Mouse (Mus musculus) hindbrain, embryonic 16.5 days (tissue): Measurements from ENCODE around the gene Atp1a1. TPM values are rescaled to one million over a fixed set of nuclear protein-coding genes. Genes with fewer than 3 reads are reported as not detected.

ENCODE experiments used
- ATAC-seq: fragments of 200-750 bp; cut with Nextera tagmentation; 2 replicates; pipeline ENCODE4 v1.8.0; 2017; ENCODE audit warnings: moderate TSS enrichment, moderate library complexity
- H3K27ac ChIP-seq: fragments of 300-500 bp; sonication (generic); 2 replicates; pipeline ENCODE4 v1.5.1; 2014; ENCODE audit warnings: low read depth, mild to moderate bottlenecking, control low read depth, low read length, moderate library complexity
- H3K27me3 ChIP-seq: fragments of 300-500 bp; sonication (generic); replicated peaks from 2 replicates; pipeline ENCODE4 v1.6.1; 2014; ENCODE audit warnings: low read length; ENCODE audit not compliant: control insufficient read depth, insufficient read depth
- H3K36me3 ChIP-seq: fragments of 300-500 bp; sonication (generic); 2 replicates; pipeline ENCODE4 v1.6.1; 2014; ENCODE audit warnings: mild to moderate bottlenecking, low read length, moderate library complexity, mixed read lengths; ENCODE audit not compliant: control insufficient read depth, insufficient read depth
- H3K4me1 ChIP-seq: fragments of 300-500 bp; sonication (generic); 2 replicates; pipeline ENCODE4 v1.6.1; 2014; ENCODE audit warnings: low read depth, low read length; ENCODE audit not compliant: control insufficient read depth, insufficient read depth
- H3K4me2 ChIP-seq: fragments of 300-500 bp; sonication (generic); 2 replicates; pipeline ENCODE4 v1.6.1; 2014; ENCODE audit warnings: mild to moderate bottlenecking, low read length, control low read depth, moderate library complexity
- H3K4me3 ChIP-seq: fragments of 300-500 bp; sonication (generic); 2 replicates; pipeline ENCODE4 v1.5.1; 2014; ENCODE audit warnings: mild to moderate bottlenecking, low read length, control low read depth, moderate library complexity
- H3K9ac ChIP-seq: fragments of 300-500 bp; sonication (generic); 2 replicates; pipeline ENCODE4 v1.6.1; 2014; ENCODE audit warnings: low read depth, mild to moderate bottlenecking, control low read depth, low read length, moderate library complexity
- H3K9me3 ChIP-seq: fragments of 300-500 bp; sonication (generic); 2 replicates; pipeline ENCODE4 v1.6.1; 2014; ENCODE audit warnings: mild to moderate bottlenecking, low read length, moderate library complexity; ENCODE audit not compliant: control insufficient read depth
- WGBS: fragments of 180-500 bp; shearing (Covaris S2); extraction: QIAGEN DNeasy Blood & Tissue Kit; methylation state at CpG from one replicate; pipeline ENCODE4 v1.1.7; 2014; 5-methylcytosine and 5-hydroxymethylcytosine counted together
- polyA plus RNA-seq: library from polyadenylated mRNA; unstranded; fragments of >200 nt; fragmentation: Nextera tagmentation; extraction: Ambion mirVana; gene quantifications from 2 replicates; pipeline ENCODE4 v1.2.1, GENCODE M21; 2015

Atp1a1 gene
- polyA plus RNA-seq, 1 experiment from 2014 or later, result 67.5 TPM

GRCm38 (mm10) chr3:101588299-101588698, 16.2 kb downstream of the Atp1a1 start:
- Histone ChIP-seq H3K9ac (no peak overlapping the region), H3K4me1 (peaks cover 6% of the 10 kb centered on the region; the same call in 1 of the 2 replicates), H3K4me2 (no peak overlapping the region), H3K27ac (no peak overlapping the region), H3K9me3 (no peaks in the 10 kb centered on the region), H3K4me3 (no peak overlapping the region), H3K36me3 (peaks cover 58% of the 10 kb centered on the region), H3K27me3 (no peaks in the 10 kb centered on the region)
- 89% methylated on average over 7 of the region's 7 CpGs for WGBS
- ATAC-seq, result no peak

- no peak overlapping the region for H3K27ac ChIP-seq
- no peaks in the 10 kb centered on the region for H3K9me3 ChIP-seq
- H3K4me3 ChIP-seq, result no peak overlapping the region
- ATAC-seq, result no peak
- no peaks in the 10 kb centered on the region for H3K27me3 ChIP-seq
- H3K4me2 ChIP-seq, result no peak overlapping the region
- WGBS, result 92% methylated on average over 12 of the region's 12 CpGs
- H3K9ac ChIP-seq, result no peak overlapping the region
- peaks cover 68% of the 10 kb centered on the region for H3K36me3 ChIP-seq
- H3K4me1 ChIP-seq, result no peaks in the 10 kb centered on the region
These were observed 17.7 kb downstream of the Atp1a1 start for GRCm38 (mm10) chr3:101586794-101587193.

GRCm38 (mm10) chr3:101578072-101578471, 26.4 kb downstream of the Atp1a1 start:
- H3K36me3 ChIP-seq, result peaks cover 54% of the 10 kb centered on the region
- no peak overlapping the region for H3K9ac ChIP-seq
- 86% methylated on average over 3 of the region's 3 CpGs for WGBS
- ATAC-seq, result no peak
- H3K4me1 ChIP-seq, result peaks cover 4% of the 10 kb centered on the region; the same call in 1 of the 2 replicates
- no peaks in the 10 kb centered on the region for H3K9me3 ChIP-seq
- H3K4me2 ChIP-seq, result no peak overlapping the region
- no peak overlapping the region for H3K4me3 ChIP-seq
- no peaks in the 10 kb centered on the region for H3K27me3 ChIP-seq
- no peak overlapping the region; the same call in 1 of the 2 replicates for H3K27ac ChIP-seq

- peaks cover 4% of the 10 kb centered on the region; the same call in 1 of the 2 replicates for H3K4me1 ChIP-seq
- H3K27me3 ChIP-seq, result no peaks in the 10 kb centered on the region
- H3K36me3 ChIP-seq, result peaks cover 48% of the 10 kb centered on the region
- H3K9me3 ChIP-seq, result no peaks in the 10 kb centered on the region
- no peak overlapping the region for H3K4me3 ChIP-seq
- H3K27ac ChIP-seq, result peak overlapping the region; percentile 21; the same call in 1 of the 2 replicates
- no peak overlapping the region for H3K9ac ChIP-seq
- 24% methylated on average over 5 of the region's 5 CpGs for WGBS
- H3K4me2 ChIP-seq, result no peak overlapping the region
- ATAC-seq, result peak; percentile 79
These were observed 27.1 kb downstream of the Atp1a1 start for GRCm38 (mm10) chr3:101577361-101577760.

- no peak for ATAC-seq
- H3K9me3 ChIP-seq, result no peaks in the 10 kb centered on the region
- H3K27ac ChIP-seq, result no peak overlapping the region
- H3K4me2 ChIP-seq, result no peak overlapping the region
- H3K27me3 ChIP-seq, result no peaks in the 10 kb centered on the region
- peaks cover 15% of the 10 kb centered on the region for H3K4me1 ChIP-seq
- peaks cover 35% of the 10 kb centered on the region for H3K36me3 ChIP-seq
- H3K4me3 ChIP-seq, result no peak overlapping the region
- whole genome bisulfite sequencing, result 81% methylated on average over 9 of the region's 9 CpGs
- H3K9ac ChIP-seq, result no peak overlapping the region
These were observed 28.9 kb downstream of the Atp1a1 start for GRCm38 (mm10) chr3:101575527-101576085.

- WGBS, result 96% methylated on average over 3 of the region's 3 CpGs
- no peaks in the 10 kb centered on the region for H3K27me3 ChIP-seq
- no peak overlapping the region for H3K27ac ChIP-seq
- no peak overlapping the region for H3K4me3 ChIP-seq
- H3K36me3 ChIP-seq, result peaks cover 26% of the 10 kb centered on the region
- H3K9me3 ChIP-seq, result no peaks in the 10 kb centered on the region; the same call in 1 of the 2 replicates
- no peak for ATAC-seq
- no peak overlapping the region for H3K9ac ChIP-seq
- peaks cover 15% of the 10 kb centered on the region for H3K4me1 ChIP-seq
- no peak overlapping the region for H3K4me2 ChIP-seq
These were observed 29.9 kb downstream of the Atp1a1 start for GRCm38 (mm10) chr3:101574463-101575193.

GRCm38 (mm10) chr3:101572991-101573390, 31.5 kb downstream of the Atp1a1 start:
- ATAC-seq, result no peak
- no peak overlapping the region for H3K9ac ChIP-seq
- H3K27me3 ChIP-seq, result no peaks in the 10 kb centered on the region
- no peaks in the 10 kb centered on the region; the same call in 1 of the 2 replicates for H3K9me3 ChIP-seq
- H3K4me2 ChIP-seq, result no peak overlapping the region
- H3K4me3 ChIP-seq, result no peak overlapping the region
- peaks cover 11% of the 10 kb centered on the region for H3K36me3 ChIP-seq
- 0 out of 2 replicates have a peak overlapping the region, but pooled peaks have one; percentile 5 for H3K27ac ChIP-seq
- peaks cover 15% of the 10 kb centered on the region for H3K4me1 ChIP-seq
- 64% methylated on average over 5 of the region's 5 CpGs for WGBS

DNA sequence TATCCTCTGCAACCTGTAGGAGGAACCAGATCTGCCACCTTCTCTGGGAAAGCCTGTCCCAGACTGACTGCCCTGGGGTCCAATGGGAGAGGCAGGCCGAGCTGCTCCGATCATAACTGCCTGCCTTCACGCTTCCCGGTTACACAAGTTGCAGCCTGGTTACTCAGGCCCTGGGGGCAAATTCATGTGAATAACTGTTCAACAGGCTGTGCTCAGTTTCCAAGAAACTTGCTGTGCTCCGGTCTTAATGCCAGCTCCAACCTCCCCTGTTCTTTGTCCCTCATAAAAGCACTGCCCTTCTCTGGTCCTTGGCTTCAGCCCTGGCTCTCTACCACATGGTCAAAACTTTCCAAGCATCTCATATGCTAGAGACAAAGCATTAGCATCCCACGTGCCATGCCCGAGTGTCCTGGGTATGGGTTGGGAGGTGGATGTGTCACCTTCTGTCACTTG, 32.3 kb downstream of the Atp1a1 start:
- 29% methylated on average over 7 of the region's 7 CpGs for WGBS
- no peak overlapping the region for H3K4me2 ChIP-seq
- H3K4me3 ChIP-seq, result no peak overlapping the region
- H3K9me3 ChIP-seq, result no peaks in the 10 kb centered on the region; the same call in 1 of the 2 replicates
- no peaks in the 10 kb centered on the region for H3K27me3 ChIP-seq
- ATAC-seq, result peak; percentile 62
- H3K36me3 ChIP-seq, result peaks cover 9% of the 10 kb centered on the region
- H3K27ac ChIP-seq, result no peak overlapping the region
- peaks cover 10% of the 10 kb centered on the region for H3K4me1 ChIP-seq
- H3K9ac ChIP-seq, result no peak overlapping the region

GRCm38 (mm10) chr3:101571515-101572130, 32.9 kb downstream of the Atp1a1 start:
- Histone ChIP-seq H3K4me2 (no peak overlapping the region), H3K27ac (peak overlapping the region; percentile 21; the same call in 1 of the 2 replicates), H3K4me3 (no peak overlapping the region), H3K4me1 (peaks cover 10% of the 10 kb centered on the region), H3K9me3 (no peaks in the 10 kb centered on the region; the same call in 1 of the 2 replicates), H3K9ac (no peak overlapping the region), H3K27me3 (no peaks in the 10 kb centered on the region), H3K36me3 (peaks cover 7% of the 10 kb centered on the region)
- peak; percentile 43; the same call in 1 of the 2 replicates for ATAC-seq
- 17% methylated on average over 8 of the region's 8 CpGs for WGBS
